Mouse (Mus musculus) ES-E14 (cell line): Measurements from ENCODE around the gene Msl1.

Source experiments
- HCFC1 ChIP-seq: IDR thresholded peaks from 2 replicates; pipeline ENCODE4 v1.6.1; 2012; ENCODE audit warnings: low read length, inconsistent platforms, borderline replicate concordance; ENCODE audit not compliant: insufficient read depth
- MAFK ChIP-seq: IDR thresholded peaks from 2 replicates; pipeline ENCODE4 v1.6.1; 2014; ENCODE audit warnings: mild to moderate bottlenecking, low read depth, low read length, inconsistent platforms; ENCODE audit not compliant: insufficient read depth
- ZNF384 ChIP-seq: IDR thresholded peaks from 2 replicates; pipeline ENCODE4 v1.6.1; 2012; ENCODE audit warnings: low read depth, low read length, inconsistent platforms

DNA sequence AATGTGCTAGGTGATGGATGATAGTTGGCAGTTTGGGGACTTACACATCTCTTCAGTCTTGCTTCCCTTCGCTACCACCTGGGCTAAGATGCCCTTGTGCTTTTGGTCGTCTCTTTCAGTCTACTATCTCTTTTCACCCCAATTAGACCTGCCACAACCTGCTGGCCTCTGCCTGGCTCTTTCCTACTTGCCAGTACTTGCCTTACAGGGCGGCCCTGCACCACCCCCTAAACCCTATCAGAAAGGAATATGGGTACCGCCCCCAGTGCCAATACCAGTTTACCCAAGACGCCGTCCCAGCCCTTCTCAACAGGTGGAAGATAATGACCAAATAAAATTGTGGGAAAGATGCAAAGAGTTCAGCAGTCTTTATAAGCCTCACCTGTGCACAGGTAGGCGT is 40.8 kb downstream of the Msl1 start:
- TF ChIP-seq ZNF384 = no peak
- no peak for TF ChIP-seq MAFK
- TF ChIP-seq HCFC1 = no peak
